Mouse (Mus musculus): ENCODE data around the gene Eml2. TPM values are rescaled to one million over a fixed set of nuclear protein-coding genes. Genes with fewer than 3 reads are reported as not detected.

Eml2 gene
- polyA plus RNA-seq, 1 experiment from 2014 or later = 3.9 TPM

GRCm38 (mm10) chr7:19201660-19202059 is 25.4 kb downstream of the Eml2 start:
- Histone ChIP-seq H3K27ac (0 out of 2 replicates have a peak overlapping the region, but pooled peaks have one; percentile 7), H3K27me3 (no peaks in the 10 kb centered on the region), H3K9ac (replicated peaks) (no peak overlapping the region), H3K4me1 (replicated peaks) (no peaks in the 10 kb centered on the region), H3K36me3 (peaks cover 83% of the 10 kb centered on the region), H3K4me2 (no peak overlapping the region), H3K4me3 (replicated peaks) (no peak overlapping the region), H3K9me3 (no peaks in the 10 kb centered on the region)
- WGBS = 71% methylated on average over 15 of the region's 15 CpGs
- no peak for ATAC-seq (ENCODE audit: insufficient number of reproducible peaks, insufficient read depth, low FRiP score, low TSS enrichment, low read depth)

- Histone ChIP-seq H3K4me3 (replicated peaks) (no peak overlapping the region), H3K4me1 (replicated peaks) (no peaks in the 10 kb centered on the region), H3K27ac (no peak overlapping the region), H3K9ac (replicated peaks) (no peak overlapping the region), H3K9me3 (no peaks in the 10 kb centered on the region), H3K36me3 (peaks cover 82% of the 10 kb centered on the region), H3K27me3 (no peaks in the 10 kb centered on the region), H3K4me2 (no peak overlapping the region)
- WGBS = 60% methylated on average over 15 of the region's 15 CpGs
- ATAC-seq (ENCODE audit: insufficient number of reproducible peaks, insufficient read depth, low FRiP score, low TSS enrichment, low read depth) = no peak
Observed at GRCm38 (mm10) chr7:19202065-19202850, 26.0 kb downstream of the Eml2 start.

DNA sequence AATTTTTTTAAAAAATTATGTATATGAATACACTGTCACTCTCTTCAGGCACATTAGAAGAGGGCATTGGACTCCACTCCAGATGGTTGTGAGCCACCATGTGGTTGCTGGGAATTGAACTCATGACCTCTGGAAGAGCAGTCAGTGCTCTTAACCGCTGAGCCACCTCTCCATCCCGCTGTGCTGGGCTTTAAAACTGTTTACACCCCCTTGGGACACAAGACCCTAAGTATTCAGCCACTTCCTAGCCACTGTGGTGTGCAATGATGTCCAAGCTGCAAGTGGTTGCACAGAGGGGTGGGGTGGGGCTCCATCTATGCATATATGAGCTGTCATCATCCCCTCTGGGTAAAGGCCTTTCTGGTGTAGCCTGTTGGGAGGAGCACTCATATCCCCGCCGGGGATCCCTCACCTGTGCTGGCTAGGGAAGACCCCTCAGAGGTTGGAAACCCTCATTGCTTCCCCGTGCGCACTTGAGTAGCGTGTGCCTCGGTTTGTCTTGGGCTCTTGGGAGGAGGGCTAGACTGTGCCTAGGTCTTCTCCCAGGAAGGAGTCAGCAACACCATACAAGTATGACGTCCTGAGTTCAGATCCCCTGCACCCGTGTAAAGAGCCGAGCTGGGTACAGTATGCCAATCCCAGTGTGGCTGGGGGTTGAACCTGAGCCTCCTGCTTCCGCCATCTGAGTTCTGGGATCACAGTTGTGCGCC is 32.1 kb downstream of the Eml2 start:
- ATAC-seq (ENCODE audit: insufficient number of reproducible peaks, insufficient read depth, low FRiP score, low TSS enrichment, low read depth) = no peak
- H3K9me3 ChIP-seq = peaks cover 4% of the 10 kb centered on the region; the same call in 1 of the 2 replicates
- no peak overlapping the region for H3K27ac ChIP-seq
- no peak overlapping the region for H3K4me3 ChIP-seq (replicated peaks)
- peaks cover 30% of the 10 kb centered on the region for H3K36me3 ChIP-seq
- 81% methylated on average over 13 of the region's 13 CpGs for WGBS
- no peaks in the 10 kb centered on the region for H3K27me3 ChIP-seq
- H3K4me2 ChIP-seq = no peak overlapping the region
- H3K4me1 ChIP-seq (replicated peaks) = peaks cover 13% of the 10 kb centered on the region; the same call in 1 of the 2 replicates
- no peak overlapping the region for H3K9ac ChIP-seq (replicated peaks)

- H3K27me3 ChIP-seq = no peaks in the 10 kb centered on the region
- no peak overlapping the region for H3K4me3 ChIP-seq (replicated peaks)
- peaks cover 19% of the 10 kb centered on the region; the same call in 1 of the 2 replicates for H3K4me1 ChIP-seq (replicated peaks)
- no peak overlapping the region for H3K4me2 ChIP-seq
- no peak overlapping the region for H3K9ac ChIP-seq (replicated peaks)
- no peak for ATAC-seq (ENCODE audit: insufficient number of reproducible peaks, insufficient read depth, low FRiP score, low TSS enrichment, low read depth)
- no peak overlapping the region for H3K27ac ChIP-seq
- peaks cover 4% of the 10 kb centered on the region; the same call in 1 of the 2 replicates for H3K9me3 ChIP-seq
- WGBS = 56% methylated on average over 7 of the region's 7 CpGs
- peaks cover 26% of the 10 kb centered on the region for H3K36me3 ChIP-seq
Observed at GRCm38 (mm10) chr7:19208944-19209472, 32.8 kb downstream of the Eml2 start.

DNA sequence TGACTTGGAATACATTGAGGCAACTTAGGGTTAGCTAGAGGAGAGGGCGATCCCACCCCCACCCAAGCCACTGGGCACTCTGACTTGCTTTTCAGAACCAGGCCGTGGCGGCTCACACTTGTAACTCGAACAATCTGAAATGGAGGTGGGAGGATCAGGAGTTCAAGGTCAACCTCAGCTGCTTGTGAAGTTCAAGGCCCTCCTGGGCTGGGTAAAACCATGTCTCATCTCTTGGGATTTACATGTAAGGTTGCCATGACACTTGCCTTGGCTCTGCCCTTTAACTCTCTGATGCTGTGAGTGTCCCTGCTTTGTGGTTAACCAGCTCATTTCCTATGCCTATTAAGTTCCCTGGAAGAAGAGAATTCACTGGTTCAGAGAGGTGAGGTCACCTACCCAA is 33.3 kb downstream of the Eml2 start:
- 85% methylated on average over 4 of the region's 4 CpGs for WGBS
- Histone ChIP-seq H3K9me3 (peaks cover 4% of the 10 kb centered on the region; the same call in 1 of the 2 replicates), H3K27me3 (no peaks in the 10 kb centered on the region)

DNA sequence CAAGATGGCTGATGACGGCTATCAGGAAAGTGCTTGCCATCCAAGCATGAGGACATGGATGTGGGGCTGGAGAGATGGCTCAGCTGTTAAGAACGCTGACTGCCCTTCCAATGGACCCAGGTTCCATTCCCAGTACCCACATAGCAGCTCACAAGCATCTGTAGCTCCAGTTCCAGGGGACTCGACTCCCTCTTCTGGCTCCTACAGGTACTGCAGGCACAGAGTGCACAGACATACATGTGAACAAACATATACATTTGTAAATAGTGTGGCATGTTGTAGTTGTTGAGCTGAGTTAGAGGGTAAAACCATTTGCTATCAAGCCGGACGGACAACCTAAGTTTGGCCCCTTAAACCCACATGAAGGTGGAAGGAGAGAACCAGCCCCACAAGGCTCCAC is 33.8 kb downstream of the Eml2 start:
- ATAC-seq (ENCODE audit: insufficient number of reproducible peaks, insufficient read depth, low FRiP score, low TSS enrichment, low read depth) = no peak
- 87% methylated on average over 5 of the region's 5 CpGs for WGBS
- Histone ChIP-seq H3K4me2 (no peak overlapping the region), H3K27me3 (no peaks in the 10 kb centered on the region), H3K9me3 (peaks cover 4% of the 10 kb centered on the region; the same call in 1 of the 2 replicates), H3K9ac (replicated peaks) (no peak overlapping the region), H3K27ac (no peak overlapping the region), H3K4me3 (replicated peaks) (no peak overlapping the region), H3K36me3 (peaks cover 16% of the 10 kb centered on the region), H3K4me1 (replicated peaks) (peaks cover 29% of the 10 kb centered on the region)

More for the DNA sequence above, 33.3 kb downstream of the Eml2 start:
- H3K4me3 ChIP-seq (replicated peaks) = no peak overlapping the region
- ATAC-seq (ENCODE audit: insufficient number of reproducible peaks, insufficient read depth, low FRiP score, low TSS enrichment, low read depth) = no peak
- no peak overlapping the region for H3K27ac ChIP-seq
- peaks cover 21% of the 10 kb centered on the region for H3K36me3 ChIP-seq
- H3K4me1 ChIP-seq (replicated peaks) = peaks cover 24% of the 10 kb centered on the region
- H3K9ac ChIP-seq (replicated peaks) = no peak overlapping the region
- no peak overlapping the region for H3K4me2 ChIP-seq

GRCm38 (mm10) chr7:19211041-19211675 is 34.9 kb downstream of the Eml2 start:
- 0 out of 2 replicates have a peak, but pooled peaks cover 6% of the 10 kb centered on the region for H3K36me3 ChIP-seq
- 65% methylated on average over 5 of the region's 5 CpGs for WGBS
- H3K27ac ChIP-seq = no peak overlapping the region
- H3K4me2 ChIP-seq = no peak overlapping the region
- ATAC-seq (ENCODE audit: insufficient number of reproducible peaks, insufficient read depth, low FRiP score, low TSS enrichment, low read depth) = no peak
- no peak overlapping the region for H3K9ac ChIP-seq (replicated peaks)
- H3K4me3 ChIP-seq (replicated peaks) = no peak overlapping the region
- no peaks in the 10 kb centered on the region for H3K27me3 ChIP-seq
- peaks cover 4% of the 10 kb centered on the region; the same call in 1 of the 2 replicates for H3K9me3 ChIP-seq
- peaks cover 39% of the 10 kb centered on the region for H3K4me1 ChIP-seq (replicated peaks)

- Histone ChIP-seq H3K36me3 (no peaks in the 10 kb centered on the region), H3K9ac (replicated peaks) (peak within 1 kb of the TSS; percentile 63), H3K4me3 (replicated peaks) (peak within 1 kb of the TSS; percentile 54), H3K9me3 (peaks cover 4% of the 10 kb centered on the region; the same call in 1 of the 2 replicates), H3K27me3 (no peaks in the 10 kb centered on the region), H3K4me1 (replicated peaks) (peaks cover 48% of the 10 kb centered on the region), H3K4me2 (peak within 1 kb of the TSS; percentile 76), H3K27ac (no peak within 1 kb of the TSS)
- 0 out of 2 replicates have a peak, but pooled peaks have one; percentile 39 for ATAC-seq (ENCODE audit: insufficient number of reproducible peaks, insufficient read depth, low FRiP score, low TSS enrichment, low read depth)
- 4% methylated on average over 30 of the region's 30 CpGs for WGBS
Observed at GRCm38 (mm10) chr7:19211996-19212755, 36.0 kb downstream of the Eml2 start, which contains the start of gene Gpr4. Gene Gpr4 (plus strand): TSS chr7:19212538.

DNA sequence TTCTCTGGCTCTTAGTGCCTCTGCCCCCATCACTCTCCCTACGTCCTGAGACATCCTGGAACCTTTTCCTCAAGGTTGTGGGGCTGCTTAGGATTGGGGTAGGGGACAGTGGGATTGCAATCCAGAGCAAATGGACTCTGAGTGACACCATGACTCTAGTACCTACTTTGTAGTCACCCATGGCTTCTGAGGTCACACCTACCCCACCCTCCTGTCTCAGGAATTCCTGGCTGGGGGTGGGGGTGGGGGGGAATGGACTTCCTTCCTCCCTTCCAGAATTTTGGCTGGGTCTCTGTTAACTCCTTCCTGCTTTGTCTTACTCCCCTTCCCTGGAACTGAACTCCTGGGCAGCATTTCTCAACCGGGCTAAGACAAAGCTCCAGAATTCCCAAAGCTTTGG is 37.2 kb downstream of the Eml2 start:
- Histone ChIP-seq H3K4me2 (peak overlapping the region; percentile 76), H3K9ac (replicated peaks) (no peak overlapping the region)
- 62% methylated on average over 2 of the region's 2 CpGs for WGBS

GRCm38 (mm10) chr7:19214369-19214768 is 38.1 kb downstream of the Eml2 start:
- H3K9me3 ChIP-seq = peaks cover 4% of the 10 kb centered on the region; the same call in 1 of the 2 replicates
- H3K4me1 ChIP-seq (replicated peaks) = peaks cover 61% of the 10 kb centered on the region
- H3K36me3 ChIP-seq = no peaks in the 10 kb centered on the region
- no peak for ATAC-seq (ENCODE audit: insufficient number of reproducible peaks, insufficient read depth, low FRiP score, low TSS enrichment, low read depth)
- no peaks in the 10 kb centered on the region for H3K27me3 ChIP-seq
- 0 out of 2 replicates have a peak overlapping the region, but pooled peaks have one; percentile 26 for H3K27ac ChIP-seq
- H3K9ac ChIP-seq (replicated peaks) = no peak overlapping the region
- 67% methylated on average over 7 of the region's 7 CpGs for WGBS
- peak overlapping the region; percentile 76 for H3K4me2 ChIP-seq
- peak overlapping the region; percentile 6; the same call in 1 of the 2 replicates for H3K4me3 ChIP-seq (replicated peaks)

More for the DNA sequence above, 37.2 kb downstream of the Eml2 start:
- ATAC-seq (ENCODE audit: insufficient number of reproducible peaks, insufficient read depth, low FRiP score, low TSS enrichment, low read depth) = no peak
- Histone ChIP-seq H3K9me3 (peaks cover 4% of the 10 kb centered on the region; the same call in 1 of the 2 replicates), H3K36me3 (no peaks in the 10 kb centered on the region), H3K4me1 (replicated peaks) (peaks cover 58% of the 10 kb centered on the region), H3K27ac (no peak overlapping the region), H3K27me3 (no peaks in the 10 kb centered on the region), H3K4me3 (replicated peaks) (peak overlapping the region; percentile 54)
